Mouse (Mus musculus) heart, embryonic 16.5 days (tissue): Measurements from ENCODE around the gene Mrpl39. TPM values are rescaled to one million over a fixed set of nuclear protein-coding genes. Genes with fewer than 3 reads are reported as not detected.

Experiments used
- ATAC-seq: fragments of 200-750 bp; cut with Nextera tagmentation; replicated peaks from 2 replicates; pipeline ENCODE4 v1.8.0; 2017; ENCODE audit warnings: moderate number of reproducible peaks; ENCODE audit not compliant: insufficient read depth, low FRiP score; ENCODE audit errors: extremely low read depth
- H3K27ac ChIP-seq: fragments of 300-500 bp; sonication (generic); 2 replicates; pipeline ENCODE4 v1.5.1; 2014; ENCODE audit warnings: mild to moderate bottlenecking, low read length, control low read depth, moderate library complexity
- H3K27me3 ChIP-seq: fragments of 300-500 bp; sonication (generic); 2 replicates; pipeline ENCODE4 v1.6.1; 2014; ENCODE audit warnings: low read length, mixed read lengths; ENCODE audit not compliant: control insufficient read depth, insufficient read depth
- H3K36me3 ChIP-seq: fragments of 300-500 bp; sonication (generic); 2 replicates; pipeline ENCODE4 v1.6.1; 2014; ENCODE audit not compliant: control insufficient read depth, insufficient read depth
- H3K4me1 ChIP-seq: fragments of 300-500 bp; sonication (generic); 2 replicates; pipeline ENCODE4 v1.6.1; 2014; ENCODE audit warnings: low read length, mixed read lengths; ENCODE audit not compliant: control insufficient read depth, insufficient read depth
- H3K4me2 ChIP-seq: fragments of 300-500 bp; sonication (generic); 2 replicates; pipeline ENCODE4 v1.6.1; 2014; ENCODE audit warnings: low read depth, mild to moderate bottlenecking, control low read depth, low read length
- H3K4me3 ChIP-seq: fragments of 300-500 bp; sonication (generic); 2 replicates; pipeline ENCODE4 v1.5.1; 2014; ENCODE audit warnings: mild to moderate bottlenecking, control low read depth, low read length
- H3K9ac ChIP-seq: fragments of 300-500 bp; sonication (generic); 2 replicates; pipeline ENCODE4 v1.6.1; 2014; ENCODE audit warnings: low read length, control low read depth
- H3K9me3 ChIP-seq: fragments of 300-500 bp; sonication (generic); replicated peaks from 2 replicates; pipeline ENCODE4 v1.6.1; 2016; ENCODE audit warnings: low read length; ENCODE audit not compliant: control insufficient read depth
- WGBS: fragments of 180-500 bp; shearing (Covaris S2); extraction: QIAGEN DNeasy Blood & Tissue Kit; methylation state at CpG from one replicate; pipeline ENCODE4 v1.1.7; 2014; 5-methylcytosine and 5-hydroxymethylcytosine counted together
- polyA plus RNA-seq: library from polyadenylated mRNA; unstranded; fragments of >200 nt; fragmentation: Nextera tagmentation; extraction: Ambion mirVana; gene quantifications from 2 replicates; pipeline ENCODE4 v1.2.1, GENCODE M21; 2015

Mrpl39 gene
- polyA plus RNA-seq, 1 experiment from 2014 or later, result 53.4 TPM

DNA sequence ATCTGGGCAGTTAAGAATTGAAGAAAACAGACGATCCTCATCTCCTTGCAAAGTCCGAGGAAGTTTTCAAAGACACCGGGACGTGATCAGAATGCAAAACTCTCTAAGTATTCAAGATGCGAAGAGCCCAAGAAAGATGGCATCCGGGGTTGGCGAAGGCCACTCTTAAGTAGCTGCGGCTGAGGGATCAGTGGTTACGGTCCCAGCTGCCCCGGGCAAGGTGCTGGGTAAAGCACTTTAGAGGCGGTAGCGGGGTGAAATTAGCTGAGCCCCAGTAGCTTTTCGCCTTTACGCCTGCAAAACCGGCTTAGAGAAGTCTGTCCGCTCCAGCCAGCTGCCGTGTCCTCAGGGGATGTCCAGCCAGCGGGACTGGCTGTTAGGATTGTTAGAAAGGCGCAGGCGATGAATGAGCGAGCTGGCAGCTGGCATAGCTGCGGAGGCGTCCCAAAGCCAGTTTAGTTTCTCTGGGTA is 39.3 kb upstream of the Mrpl39 start:
- no peak for ATAC-seq
- under 1% methylated on average over 23 of the region's 23 CpGs for WGBS

DNA sequence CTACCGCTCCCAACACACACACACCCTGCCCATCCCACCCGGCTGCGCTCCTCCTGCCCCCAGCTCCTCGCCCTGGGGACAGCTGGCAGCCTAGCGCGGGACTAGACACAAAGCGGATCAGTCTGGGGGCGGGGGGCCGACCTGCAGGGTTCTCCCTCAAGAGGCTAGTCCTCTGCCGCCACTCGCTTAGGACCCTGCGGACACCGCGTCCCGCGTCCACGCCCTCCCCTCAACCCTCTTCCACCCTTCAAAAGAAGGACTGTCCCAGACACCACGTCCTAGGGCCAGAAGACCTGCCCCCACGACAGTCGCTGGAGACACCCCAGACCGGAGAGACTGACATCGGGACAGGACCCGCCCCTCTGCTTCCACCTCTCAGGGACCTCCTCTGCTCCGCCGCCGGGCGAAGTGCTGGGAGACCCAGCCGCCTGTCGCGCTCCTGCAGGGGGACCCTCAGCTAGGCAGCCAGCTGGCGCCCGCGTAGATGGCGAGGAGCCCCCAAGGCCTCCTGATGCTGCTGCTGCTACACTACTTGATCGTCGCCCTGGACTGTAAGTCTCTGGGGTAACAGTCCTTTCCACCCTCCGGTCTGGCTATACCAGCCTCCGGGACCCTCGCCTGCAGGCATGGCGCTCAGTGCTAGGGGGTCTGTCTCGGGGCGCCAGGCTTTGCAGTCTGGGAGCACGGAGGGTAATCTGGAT is 38.6 kb upstream of the Mrpl39 start, which contains the start of gene Jam2:
Jam2 (plus strand) TSS at position 121 of the 701 bp plus-strand sequence.
- peak; percentile 86 for ATAC-seq
- Histone ChIP-seq H3K4me3 (peak within 1 kb of the TSS; percentile 61), H3K4me2 (peak within 1 kb of the TSS; percentile 95), H3K27ac (peak within 1 kb of the TSS; percentile 30), H3K9ac (peak within 1 kb of the TSS; percentile 73), H3K36me3 (no peaks in the 10 kb centered on the region), H3K9me3 (peaks cover 1% of the 10 kb centered on the region), H3K4me1 (peaks cover 7% of the 10 kb centered on the region), H3K27me3 (peaks cover 2% of the 10 kb centered on the region; the same call in 1 of the 2 replicates)
- under 1% methylated on average over 42 of the region's 43 CpGs for WGBS

More for the DNA sequence above, 39.3 kb upstream of the Mrpl39 start:
- H3K9ac ChIP-seq, result peak overlapping the region; percentile 73
- H3K9me3 ChIP-seq, result peaks cover 8% of the 10 kb centered on the region
- peak overlapping the region; percentile 61 for H3K4me3 ChIP-seq
- H3K4me1 ChIP-seq, result peaks cover 7% of the 10 kb centered on the region
- peak overlapping the region; percentile 30 for H3K27ac ChIP-seq
- peaks cover 2% of the 10 kb centered on the region; the same call in 1 of the 2 replicates for H3K27me3 ChIP-seq
- peak overlapping the region; percentile 95 for H3K4me2 ChIP-seq
- H3K36me3 ChIP-seq, result no peaks in the 10 kb centered on the region

DNA sequence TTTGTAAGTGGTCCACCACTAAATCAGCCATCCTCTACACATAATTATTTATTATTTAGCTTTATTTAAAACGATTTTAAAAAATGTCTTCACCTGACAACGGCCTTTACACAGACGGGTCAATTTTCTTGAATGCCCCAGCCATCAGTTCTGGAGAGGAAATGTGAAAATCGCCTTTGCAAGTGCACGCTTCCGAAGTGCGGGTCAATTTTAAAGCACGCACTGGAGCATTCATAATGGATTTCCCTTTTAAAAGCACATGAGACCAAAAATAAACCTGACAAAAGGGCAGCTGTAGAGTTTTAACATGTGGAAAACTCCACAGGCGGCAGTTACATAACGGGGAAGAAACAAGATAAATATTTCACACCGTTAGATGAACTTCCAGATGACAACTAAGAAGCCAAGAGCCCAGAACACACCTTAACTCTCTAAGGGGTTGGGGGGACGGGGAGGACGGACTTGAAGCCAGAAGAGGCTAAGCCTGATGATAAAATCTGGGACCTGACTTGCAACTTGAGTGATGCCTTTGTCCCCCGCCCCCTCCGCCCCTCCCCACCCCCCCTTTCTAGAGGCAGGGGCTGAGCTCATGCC is 37.8 kb upstream of the Mrpl39 start:
- Histone ChIP-seq H3K9me3 (no peaks in the 10 kb centered on the region), H3K4me2 (peak overlapping the region; percentile 95), H3K4me1 (peaks cover 7% of the 10 kb centered on the region), H3K27me3 (peaks cover 2% of the 10 kb centered on the region; the same call in 1 of the 2 replicates), H3K27ac (no peak overlapping the region), H3K9ac (peak overlapping the region; percentile 73), H3K4me3 (peak overlapping the region; percentile 61), H3K36me3 (no peaks in the 10 kb centered on the region)
- ATAC-seq, result no peak
- 3% methylated on average over 15 of the region's 15 CpGs for WGBS

DNA sequence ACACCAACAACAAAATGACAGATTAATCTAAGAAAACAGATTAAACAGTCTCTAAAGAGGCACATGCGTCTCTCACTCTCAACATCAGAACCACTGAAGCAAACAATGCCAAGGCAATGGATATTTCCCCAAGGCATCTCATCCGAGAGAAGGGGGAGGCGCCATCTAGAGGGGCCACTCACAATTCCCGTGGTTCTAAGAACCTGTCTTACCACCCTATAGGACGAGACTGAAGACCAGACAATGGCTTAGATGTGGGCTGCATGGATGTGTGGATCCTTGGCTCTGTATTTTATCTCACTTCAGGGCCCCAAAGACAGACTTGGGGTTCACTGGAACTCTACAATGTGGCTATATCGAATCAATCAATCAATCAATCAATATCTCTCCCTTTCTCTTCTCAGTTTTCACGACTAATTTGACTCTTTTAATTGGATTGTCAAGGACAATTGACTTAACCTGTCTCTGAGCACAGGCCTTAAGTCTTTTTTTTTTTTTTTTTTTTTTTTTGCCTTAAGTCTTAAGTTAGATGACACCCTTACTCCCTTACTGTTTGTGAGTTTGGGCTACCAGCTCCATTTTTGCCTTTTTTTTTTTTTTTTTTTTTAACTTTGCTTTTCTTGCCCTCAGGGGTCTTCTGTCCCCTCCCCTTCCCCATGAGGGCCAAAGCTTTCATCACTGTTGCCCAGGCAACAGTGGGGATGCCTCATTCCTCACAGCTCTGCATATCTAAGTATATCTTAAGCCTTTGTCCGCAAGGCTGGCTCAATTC is 37.1 kb upstream of the Mrpl39 start:
- WGBS, result 38% methylated on average over 8 of the region's 8 CpGs
- no peak overlapping the region for H3K9ac ChIP-seq
- peak overlapping the region; percentile 61; the same call in 1 of the 2 replicates for H3K4me3 ChIP-seq
- H3K36me3 ChIP-seq, result no peaks in the 10 kb centered on the region
- ATAC-seq, result no peak
- no peaks in the 10 kb centered on the region for H3K9me3 ChIP-seq
- peaks cover 7% of the 10 kb centered on the region for H3K4me1 ChIP-seq
- H3K4me2 ChIP-seq, result peak overlapping the region; percentile 95
- H3K27me3 ChIP-seq, result peaks cover 2% of the 10 kb centered on the region; the same call in 1 of the 2 replicates
- no peak overlapping the region for H3K27ac ChIP-seq

DNA sequence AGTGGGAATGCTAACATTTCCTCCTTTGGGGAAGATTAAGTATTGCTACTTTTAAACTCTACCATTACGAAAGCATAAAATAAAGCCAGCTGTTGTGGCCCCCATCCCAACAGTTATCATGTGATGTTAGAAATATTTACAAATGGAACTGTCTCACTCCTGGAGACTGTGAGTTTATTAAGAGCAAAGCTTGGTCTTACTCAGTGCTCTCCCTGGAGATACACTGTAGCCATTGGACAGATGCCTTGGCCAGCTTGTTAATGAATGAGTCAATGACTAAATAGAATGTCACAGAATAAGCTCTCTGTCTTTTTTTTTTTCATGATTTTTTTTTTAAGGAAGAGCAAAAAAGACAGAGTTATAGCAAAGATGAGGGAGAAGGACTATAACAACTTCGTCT is 35.9 kb upstream of the Mrpl39 start:
- Histone ChIP-seq H3K27ac (no peak overlapping the region), H3K4me2 (no peak overlapping the region), H3K36me3 (no peaks in the 10 kb centered on the region), H3K4me3 (no peak overlapping the region), H3K27me3 (peaks cover 2% of the 10 kb centered on the region; the same call in 1 of the 2 replicates), H3K9me3 (no peaks in the 10 kb centered on the region), H3K4me1 (peaks cover 7% of the 10 kb centered on the region), H3K9ac (no peak overlapping the region)
- 82% methylated on average over 2 of the region's 2 CpGs for WGBS
- ATAC-seq, result no peak

DNA sequence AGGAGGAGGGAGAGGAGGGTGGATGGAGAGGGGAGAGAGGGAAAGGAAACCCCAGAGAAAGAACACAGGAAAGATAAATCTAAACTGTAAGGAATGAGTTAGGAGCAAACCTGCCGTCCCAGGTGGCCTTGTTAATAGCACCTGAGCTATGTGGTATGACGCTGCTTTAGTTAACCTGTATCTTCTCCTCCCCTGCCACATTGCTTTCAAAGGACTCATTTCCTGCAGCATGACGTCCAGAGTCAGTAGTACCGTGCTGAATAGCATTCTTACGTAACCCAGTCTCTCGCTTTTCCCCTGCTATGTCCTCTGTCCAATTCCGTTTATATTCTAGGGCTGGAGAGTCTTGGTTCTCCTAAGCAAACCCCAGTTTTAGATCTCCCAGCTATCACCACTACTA is 35.3 kb upstream of the Mrpl39 start:
- Histone ChIP-seq H3K9me3 (no peaks in the 10 kb centered on the region), H3K4me3 (no peak overlapping the region), H3K36me3 (no peaks in the 10 kb centered on the region), H3K27ac (no peak overlapping the region), H3K4me1 (peaks cover 7% of the 10 kb centered on the region), H3K4me2 (no peak overlapping the region), H3K9ac (no peak overlapping the region), H3K27me3 (peaks cover 2% of the 10 kb centered on the region; the same call in 1 of the 2 replicates)
- no peak for ATAC-seq
- 78% methylated on average over 7 of the region's 7 CpGs for WGBS

DNA sequence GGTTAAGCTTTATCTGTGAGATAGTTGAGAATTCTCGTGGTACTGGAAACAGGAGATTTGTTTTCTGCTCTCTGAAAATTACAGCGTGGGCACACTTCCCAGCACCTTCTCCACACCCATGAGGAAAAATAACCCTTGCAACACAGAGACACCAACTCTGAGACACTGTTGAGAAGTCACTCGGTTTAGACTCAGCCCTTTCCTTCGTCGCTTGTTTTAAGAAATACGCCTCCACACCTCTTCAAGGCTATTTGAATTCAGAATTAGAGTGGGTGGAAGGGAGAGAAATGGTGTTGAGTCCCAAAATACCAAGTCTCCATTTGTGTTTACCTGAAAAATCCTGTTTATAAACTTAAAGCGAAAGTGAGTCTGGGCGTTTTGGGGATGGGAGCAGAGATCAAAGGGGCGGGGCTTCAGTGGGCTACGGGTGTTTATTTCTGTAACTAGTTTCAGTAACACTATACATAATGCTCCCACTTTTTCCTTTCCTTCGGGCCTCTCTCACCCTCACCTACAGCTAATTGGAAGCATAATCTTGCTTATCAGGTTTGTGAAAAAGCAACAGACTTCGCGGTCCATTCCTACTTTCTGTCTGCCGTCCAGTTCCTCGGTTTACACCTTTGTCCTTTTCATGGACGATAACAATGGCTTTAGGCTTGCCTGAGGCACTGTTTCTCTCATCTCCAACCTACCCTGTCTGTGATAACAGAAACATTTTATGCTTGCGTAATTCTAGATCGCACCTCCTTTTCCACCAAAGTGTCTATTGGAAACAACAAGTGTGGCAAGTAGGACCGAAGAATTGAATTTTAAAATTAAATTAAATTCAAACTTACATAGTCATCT is 34.3 kb upstream of the Mrpl39 start:
- no peak overlapping the region for H3K27ac ChIP-seq
- H3K27me3 ChIP-seq, result peaks cover 2% of the 10 kb centered on the region; the same call in 1 of the 2 replicates
- H3K4me1 ChIP-seq, result peaks cover 5% of the 10 kb centered on the region
- H3K9ac ChIP-seq, result no peak overlapping the region
- no peak overlapping the region for H3K4me3 ChIP-seq
- no peaks in the 10 kb centered on the region for H3K9me3 ChIP-seq
- WGBS, result 77% methylated on average over 19 of the region's 19 CpGs
- no peak for ATAC-seq
- H3K36me3 ChIP-seq, result no peaks in the 10 kb centered on the region
- no peak overlapping the region for H3K4me2 ChIP-seq

DNA sequence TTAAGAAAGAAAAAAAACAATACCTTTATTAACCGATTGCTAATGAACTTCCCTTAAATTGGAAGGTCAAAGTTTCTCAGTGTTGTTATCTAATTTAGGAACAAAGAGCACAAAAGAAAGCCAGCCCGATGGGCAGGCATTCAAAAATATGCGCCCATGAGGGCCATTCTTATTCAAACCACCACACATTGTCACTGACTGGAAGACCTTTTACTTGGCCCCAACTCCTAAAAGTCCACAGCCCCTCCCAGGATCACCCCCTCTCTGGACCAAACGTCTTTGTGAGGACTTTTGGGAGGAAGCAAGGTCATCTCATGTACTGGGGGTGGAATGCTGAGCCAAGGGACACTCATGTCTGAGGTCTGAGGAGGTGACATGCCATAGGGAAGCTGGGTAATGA is 33.6 kb upstream of the Mrpl39 start:
- 67% methylated on average over 4 of the region's 4 CpGs for WGBS
- Histone ChIP-seq H3K4me2 (no peak overlapping the region), H3K36me3 (no peaks in the 10 kb centered on the region), H3K4me3 (no peak overlapping the region), H3K4me1 (peaks cover 5% of the 10 kb centered on the region; the same call in 1 of the 2 replicates), H3K9me3 (no peaks in the 10 kb centered on the region), H3K27me3 (peaks cover 2% of the 10 kb centered on the region; the same call in 1 of the 2 replicates), H3K27ac (no peak overlapping the region), H3K9ac (no peak overlapping the region)
- no peak for ATAC-seq
